Mouse (Mus musculus): ENCODE data around the gene Fhdc1. TPM values are rescaled to one million over a fixed set of nuclear protein-coding genes. Genes with fewer than 3 reads are reported as not detected.

Fhdc1 gene
- 0.22 TPM for polyA plus RNA-seq (2012; fragmentation: generic; extraction: Trizol)

GRCm38 (mm10) chr3:84480006-84480897 lies at the start of gene Fhdc1:
Gene Fhdc1 (minus strand): TSS chr3:84480429.
- TF ChIP-seq CEBPB (IDR thresholded peaks at IDR 0.05; ENCODE audit: insufficient read depth, poor library complexity, severe bottlenecking) (no peak), MAX (IDR thresholded peaks at IDR 0.05; ENCODE audit: low read depth) (no peak), USF1 (IDR thresholded peaks at IDR 0.05; ENCODE audit: low read depth) (no peak), TCF3 (IDR thresholded peaks at IDR 0.05; ENCODE audit: insufficient read length, low read depth) (no peak), TCF12 (IDR thresholded peaks at IDR 0.05; ENCODE audit: insufficient read depth, poor library complexity, severe bottlenecking) (no peak), E2F4 (IDR thresholded peaks at IDR 0.05; ENCODE audit: insufficient read depth) (no peak), POLR2AphosphoS2 (IDR thresholded peaks at IDR 0.05; ENCODE audit: insufficient read length, low read depth) (no peak)
- no peaks in the 10 kb centered on the region for H3K79me2 ChIP-seq (ENCODE audit: control insufficient read depth, insufficient read depth)
- peak within 1 kb of the TSS; percentile 10 for H3K4me3 ChIP-seq
- no peaks in the 10 kb centered on the region for H3K36me3 ChIP-seq (ENCODE audit: control insufficient read depth, insufficient read depth)
- peak within 1 kb of the TSS; percentile 88 for H3K4me2 ChIP-seq (ENCODE audit: low read depth)
- H3K27me3 ChIP-seq (ENCODE audit: control insufficient read depth, insufficient read depth, insufficient read length), result peaks cover 14% of the 10 kb centered on the region
- peak within 1 kb of the TSS; percentile 2 for H3ac ChIP-seq (ENCODE audit: control insufficient read depth, insufficient read length)

- no peak overlapping the region for H3K4me3 ChIP-seq
- no peak for TF ChIP-seq E2F4 (IDR thresholded peaks at IDR 0.05; ENCODE audit: insufficient read depth)
- TF ChIP-seq TCF12 (IDR thresholded peaks at IDR 0.05; ENCODE audit: insufficient read depth, poor library complexity, severe bottlenecking), result no peak
- no peak for TF ChIP-seq POLR2A (IDR thresholded peaks at IDR 0.05; ENCODE audit: insufficient read length, low read depth)
- TF ChIP-seq SRF (IDR thresholded peaks at IDR 0.05; ENCODE audit: control insufficient read depth, insufficient read length, low read depth), result no peak
- no peak for TF ChIP-seq MYOD1 (IDR thresholded peaks at IDR 0.05; ENCODE audit: control insufficient read depth in 1 of 3, insufficient read length in 2 of 3, low read depth in 2 of 3)
- no peak for TF ChIP-seq POLR2AphosphoS2 (IDR thresholded peaks at IDR 0.05; ENCODE audit: insufficient read length, low read depth)
Measured at GRCm38 (mm10) chr3:84529021-84529420, 48.8 kb upstream of the Fhdc1 start.

GRCm38 (mm10) chr3:84524952-84525351 lies 44.7 kb upstream of the Fhdc1 start:
- no peak overlapping the region for H3ac ChIP-seq (ENCODE audit: control insufficient read depth, insufficient read length)
- no peaks in the 10 kb centered on the region for H3K27me3 ChIP-seq (ENCODE audit: control insufficient read depth, insufficient read depth, insufficient read length)
- no peak overlapping the region for H3K4me3 ChIP-seq
- TF ChIP-seq POLR2A (IDR thresholded peaks at IDR 0.05; ENCODE audit: insufficient read length, low read depth), result no peak
- TF ChIP-seq CEBPB (IDR thresholded peaks at IDR 0.05; ENCODE audit: insufficient read depth, poor library complexity, severe bottlenecking), result no peak
- TF ChIP-seq REST (IDR thresholded peaks at IDR 0.05; ENCODE audit: insufficient read depth, insufficient read length), result no peak
- no peak for TF ChIP-seq POLR2AphosphoS2 (IDR thresholded peaks at IDR 0.05; ENCODE audit: insufficient read length, low read depth)
- TF ChIP-seq USF1 (IDR thresholded peaks at IDR 0.05; ENCODE audit: low read depth), result no peak
- TF ChIP-seq MAX (IDR thresholded peaks at IDR 0.05; ENCODE audit: low read depth), result no peak
- TF ChIP-seq E2F4 (IDR thresholded peaks at IDR 0.05; ENCODE audit: insufficient read depth), result no peak
- no peak for TF ChIP-seq SRF (IDR thresholded peaks at IDR 0.05; ENCODE audit: control insufficient read depth, insufficient read length, low read depth)
- TF ChIP-seq TCF12 (IDR thresholded peaks at IDR 0.05; ENCODE audit: insufficient read depth, poor library complexity, severe bottlenecking), result no peak
- no peak for TF ChIP-seq TCF3 (IDR thresholded peaks at IDR 0.05; ENCODE audit: insufficient read length, low read depth)
- TF ChIP-seq MYOD1 (IDR thresholded peaks at IDR 0.05; ENCODE audit: control insufficient read depth in 1 of 3, insufficient read length in 2 of 3, low read depth in 2 of 3), result no peak
- no peak for TF ChIP-seq MYOG (IDR thresholded peaks at IDR 0.05; ENCODE audit: control insufficient read depth in 1 of 3, insufficient read depth in 1 of 3, insufficient read length in 2 of 3, low read depth in 2 of 3)
- no peak overlapping the region for H3K4me2 ChIP-seq (ENCODE audit: low read depth)
- H3K36me3 ChIP-seq (ENCODE audit: control insufficient read depth, insufficient read depth), result peaks cover 12% of the 10 kb centered on the region
- H3K79me2 ChIP-seq (ENCODE audit: control insufficient read depth, insufficient read depth), result no peaks in the 10 kb centered on the region

More at GRCm38 (mm10) chr3:84529021-84529420, 48.8 kb upstream of the Fhdc1 start:
- Histone ChIP-seq H3K4me2 (ENCODE audit: low read depth) (no peak overlapping the region), H3K27me3 (ENCODE audit: control insufficient read depth, insufficient read depth, insufficient read length) (no peaks in the 10 kb centered on the region), H3K79me2 (ENCODE audit: control insufficient read depth, insufficient read depth) (peaks cover 4% of the 10 kb centered on the region), H3K36me3 (ENCODE audit: control insufficient read depth, insufficient read depth) (peaks cover 12% of the 10 kb centered on the region), H3ac (ENCODE audit: control insufficient read depth, insufficient read length) (no peak overlapping the region)

- Histone ChIP-seq H3K27me3 (ENCODE audit: control insufficient read depth, insufficient read depth, insufficient read length) (no peaks in the 10 kb centered on the region), H3ac (ENCODE audit: control insufficient read depth, insufficient read length) (no peak overlapping the region), H3K36me3 (ENCODE audit: control insufficient read depth, insufficient read depth) (peaks cover 7% of the 10 kb centered on the region), H3K4me3 (no peak overlapping the region), H3K79me2 (ENCODE audit: control insufficient read depth, insufficient read depth) (no peaks in the 10 kb centered on the region), H3K4me2 (ENCODE audit: low read depth) (no peak overlapping the region)
- TF ChIP-seq MYOG (IDR thresholded peaks at IDR 0.05; ENCODE audit: control insufficient read depth in 1 of 3, insufficient read depth in 1 of 3, insufficient read length in 2 of 3, low read depth in 2 of 3) (no peak), USF1 (IDR thresholded peaks at IDR 0.05; ENCODE audit: low read depth) (no peak), SRF (IDR thresholded peaks at IDR 0.05; ENCODE audit: control insufficient read depth, insufficient read length, low read depth) (no peak), TCF3 (IDR thresholded peaks at IDR 0.05; ENCODE audit: insufficient read length, low read depth) (no peak), CEBPB (IDR thresholded peaks at IDR 0.05; ENCODE audit: insufficient read depth, poor library complexity, severe bottlenecking) (no peak), E2F4 (IDR thresholded peaks at IDR 0.05; ENCODE audit: insufficient read depth) (no peak), POLR2A (IDR thresholded peaks at IDR 0.05; ENCODE audit: insufficient read length, low read depth) (no peak), REST (IDR thresholded peaks at IDR 0.05; ENCODE audit: insufficient read depth, insufficient read length) (no peak), TCF12 (IDR thresholded peaks at IDR 0.05; ENCODE audit: insufficient read depth, poor library complexity, severe bottlenecking) (no peak), POLR2AphosphoS2 (IDR thresholded peaks at IDR 0.05; ENCODE audit: insufficient read length, low read depth) (no peak), MYOD1 (IDR thresholded peaks at IDR 0.05; ENCODE audit: control insufficient read depth in 1 of 3, insufficient read length in 2 of 3, low read depth in 2 of 3) (no peak), MAX (IDR thresholded peaks at IDR 0.05; ENCODE audit: low read depth) (no peak)
Measured at GRCm38 (mm10) chr3:84516163-84516562, 35.9 kb upstream of the Fhdc1 start.
